In the genomic region with DNA sequence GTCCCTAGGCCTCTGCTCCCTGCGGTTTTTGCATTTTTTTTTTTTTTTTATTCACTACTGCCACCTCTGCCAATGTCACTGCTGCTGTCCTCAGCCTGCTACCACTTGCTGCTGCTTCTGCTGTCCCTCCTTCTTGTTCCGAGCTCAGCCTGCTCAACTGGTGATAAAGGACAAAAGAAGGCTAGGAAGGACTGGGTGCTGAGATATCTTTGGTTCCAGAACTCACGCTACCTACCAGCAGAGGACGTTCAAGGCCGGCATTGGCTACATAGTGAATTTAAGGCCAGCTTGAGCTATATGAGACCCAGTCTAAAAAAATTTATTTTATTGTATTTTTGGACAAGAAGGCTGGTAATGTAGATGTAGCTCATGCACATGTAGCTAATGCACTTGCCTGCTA, we compare ENCODE assay signal across 29 mouse cellular contexts. TPM values are rescaled to one million over a fixed set of nuclear protein-coding genes. Genes with fewer than 3 reads are reported as not detected.
A peak's percentile ranks its signal among the peaks of the same experiment; 100 is the strongest.
DNase-seq lines count a peak whose midpoint lies in the region; ATAC-seq lines count a peak whose summit lies in the region.
"Had no signal": no experiment of that assay in that cellular context is flagged by ENCODE, and none has a peak within 500 bp of the region (broad histone marks: within the 10 kb centered on the region; RNA-seq: fewer than 3 reads in every experiment).

No protein-coding gene starts in this region.

- H3K4me3 ChIP-seq in heart, embryonic 13.5 days: no peak overlapping the region
- H3K4me3 ChIP-seq in liver, embryonic 12.5 days: no peak overlapping the region
- H3K4me3 ChIP-seq in hindbrain, embryonic 16.5 days (ENCODE audit: low read length): no peak overlapping the region
- H3K4me3 ChIP-seq: embryonic facial prominence, embryonic 12.5 days; hindbrain, embryonic 10.5 days; limb, embryonic 12.5 days; neural tube, embryonic 12.5 days; stomach, embryonic 15.5 days had no signal

- peaks cover 45% of the 10 kb centered on the region for H3K4me1 ChIP-seq in heart, embryonic 13.5 days
- peaks cover 28% of the 10 kb centered on the region for H3K4me1 ChIP-seq in liver, embryonic 12.5 days
- H3K4me1 ChIP-seq in hindbrain, embryonic 16.5 days (ENCODE audit: control insufficient read depth, insufficient read depth, low read depth, low read length): peaks cover 2% of the 10 kb centered on the region; the same call in 1 of the 2 replicates
- H3K4me1 ChIP-seq: embryonic facial prominence, embryonic 12.5 days; stomach, embryonic 15.5 days had no signal

- H3K4me2 ChIP-seq in heart, embryonic 13.5 days: no peak overlapping the region
- H3K4me2 ChIP-seq in liver, embryonic 12.5 days: peak overlapping the region; percentile 49
- no peak overlapping the region for H3K4me2 ChIP-seq in hindbrain, embryonic 16.5 days (ENCODE audit: low read length)
- H3K4me2 ChIP-seq: embryonic facial prominence, embryonic 12.5 days; limb, embryonic 12.5 days; neural tube, embryonic 12.5 days; stomach, embryonic 15.5 days had no signal

- no peak for DNase-seq in heart, adult 9 months (ENCODE audit: low spot score in 2 of 2)
- DNase-seq in testis, postnatal 10 days (ENCODE audit: low spot score): peak; percentile 28
- DNase-seq in testis, postnatal 14 days (ENCODE audit: low spot score): no peak
- no peak for DNase-seq in frontal cortex, postnatal 14 days (ENCODE audit: low spot score in 2 of 2)
- DNase-seq: adrenal gland, adult 8-10 months; B cell, adult 2 months; cerebellum, adult 2 months; cerebellum, postnatal 25 days; forebrain, postnatal 0 days; kidney, adult 2 months; lung, adult 2 months; lung, postnatal 14 days; midbrain, embryonic 14.5 days; retina, postnatal 1 day; right cerebral cortex, postnatal 25 days had no signal

- H3K9ac ChIP-seq in heart, embryonic 13.5 days: 0 out of 2 replicates have a peak overlapping the region, but pooled peaks have one; percentile 14
- H3K9ac ChIP-seq in liver, embryonic 12.5 days: peak overlapping the region; percentile 53
- no peak overlapping the region for H3K9ac ChIP-seq in hindbrain, embryonic 16.5 days (ENCODE audit: low read depth, low read length)
- H3K9ac ChIP-seq: embryonic facial prominence, embryonic 12.5 days; forebrain, postnatal 0 days; limb, embryonic 12.5 days; neural tube, embryonic 12.5 days; stomach, embryonic 15.5 days had no signal

- H3K9me3 ChIP-seq in heart, embryonic 13.5 days: no peaks in the 10 kb centered on the region; the same call in 1 of the 2 replicates
- 0 out of 2 replicates have a peak, but pooled peaks cover 5% of the 10 kb centered on the region for H3K9me3 ChIP-seq in liver, embryonic 12.5 days (replicated peaks)
- no peaks in the 10 kb centered on the region for H3K9me3 ChIP-seq in hindbrain, embryonic 16.5 days (ENCODE audit: control insufficient read depth, low read length)
- H3K9me3 ChIP-seq: G1E; stomach, embryonic 15.5 days had no signal

- 0 out of 2 replicates have a peak overlapping the region, but pooled peaks have one; percentile 12 for H3K27ac ChIP-seq in heart, embryonic 13.5 days (replicated peaks)
- peak overlapping the region; percentile 72 for H3K27ac ChIP-seq in liver, embryonic 12.5 days
- H3K27ac ChIP-seq in hindbrain, embryonic 16.5 days (ENCODE audit: low read depth, low read length): no peak overlapping the region
- H3K27ac ChIP-seq: hindbrain, embryonic 10.5 days; hindbrain, postnatal 0 days; kidney, postnatal 0 days; neural tube, embryonic 12.5 days had no signal

- WGBS in heart, embryonic 13.5 days: 51% methylated on average over 5 of the region's 5 CpGs
- whole genome bisulfite sequencing in liver, embryonic 12.5 days (ENCODE audit: insufficient replicate concordance): 30% methylated on average over 5 of the region's 5 CpGs
- WGBS in hindbrain, embryonic 16.5 days: 92% methylated on average over 5 of the region's 5 CpGs

- H3K27me3 ChIP-seq in heart, embryonic 13.5 days (replicated peaks): no peaks in the 10 kb centered on the region
- H3K27me3 ChIP-seq in liver, embryonic 12.5 days (replicated peaks): no peaks in the 10 kb centered on the region
- no peaks in the 10 kb centered on the region for H3K27me3 ChIP-seq in hindbrain, embryonic 16.5 days (replicated peaks; ENCODE audit: control insufficient read depth, insufficient read depth, low read length)
- H3K27me3 ChIP-seq: CH12.LX; embryonic facial prominence, embryonic 12.5 days; limb, embryonic 12.5 days; neural tube, embryonic 12.5 days; stomach, embryonic 15.5 days had no signal

- no peak for ATAC-seq in heart, embryonic 13.5 days (ENCODE audit: extremely low read depth, insufficient number of reproducible peaks, low FRiP score, low TSS enrichment)
- peak; percentile 90 for ATAC-seq in liver, embryonic 12.5 days
- no peak for ATAC-seq in hindbrain, embryonic 16.5 days
- ATAC-seq: activated CD4-positive, CD25-positive, alpha-beta regulatory T cell, adult 4 months; forebrain, postnatal 0 days; hindbrain, postnatal 0 days had no signal

- peaks cover 28% of the 10 kb centered on the region for H3K36me3 ChIP-seq in heart, embryonic 13.5 days
- peaks cover 18% of the 10 kb centered on the region for H3K36me3 ChIP-seq in liver, embryonic 12.5 days
- no peaks in the 10 kb centered on the region for H3K36me3 ChIP-seq in hindbrain, embryonic 16.5 days (ENCODE audit: control insufficient read depth, insufficient read depth, low read length)
- H3K36me3 ChIP-seq: G1E had no signal

RNA-seq across cellular contexts. Expression of a gene that starts 12.7 kb away (rescaled TPM):
- 31.8 and 34.5 TPM in 2 replicates for polyA plus RNA-seq in heart, embryonic 13.5 days (2015; fragmentation: Nextera tagmentation; extraction: Ambion mirVana)
- 23.6 and 23.8 TPM in 2 replicates for polyA plus RNA-seq in liver, embryonic 12.5 days (2016; fragmentation: Nextera tagmentation; extraction: Ambion mirVana)
- polyA plus RNA-seq in hindbrain, embryonic 16.5 days (2015; fragmentation: Nextera tagmentation; extraction: Ambion mirVana): 23.8 and 28.8 TPM in 2 replicates
- polyA plus RNA-seq: activated CD4-positive, CD25-positive, alpha-beta regulatory T cell, adult 4 months; G1E had no signal

RNA-seq across cellular contexts. Expression of a gene that starts 45.4 kb away (rescaled TPM):
- 1.0 and 1.8 TPM in 2 replicates for polyA plus RNA-seq in heart, embryonic 13.5 days (2015; fragmentation: Nextera tagmentation; extraction: Ambion mirVana)
- polyA plus RNA-seq in liver, embryonic 12.5 days (2016; fragmentation: Nextera tagmentation; extraction: Ambion mirVana): 14.4 and 16.9 TPM in 2 replicates
- 0.92 and 1.1 TPM in 2 replicates for polyA plus RNA-seq in hindbrain, embryonic 16.5 days (2015; fragmentation: Nextera tagmentation; extraction: Ambion mirVana)
- polyA plus RNA-seq: activated CD4-positive, CD25-positive, alpha-beta regulatory T cell, adult 4 months; G1E had no signal

RNA-seq across cellular contexts. Expression of a gene that starts 50.8 kb away (rescaled TPM):
- polyA plus RNA-seq in heart, embryonic 13.5 days (2015; fragmentation: Nextera tagmentation; extraction: Ambion mirVana): 0.16 and 0.25 TPM in 2 replicates
- 0.13 TPM in 1 of 2 replicates, not detected in the other for polyA plus RNA-seq in liver, embryonic 12.5 days (2016; fragmentation: Nextera tagmentation; extraction: Ambion mirVana)
- 4.0 and 5.7 TPM in 2 replicates for polyA plus RNA-seq in hindbrain, embryonic 16.5 days (2015; fragmentation: Nextera tagmentation; extraction: Ambion mirVana)
- polyA plus RNA-seq: activated CD4-positive, CD25-positive, alpha-beta regulatory T cell, adult 4 months; G1E; limb, embryonic 12.5 days; lung, adult 2 months; spleen, adult 2 months; stomach, embryonic 15.5 days had no signal
